Mouse (Mus musculus) MEL (cell line): ENCODE results near the gene Grm1. TPM values are rescaled to one million over a fixed set of nuclear protein-coding genes. Genes with fewer than 3 reads are reported as not detected.

ENCODE experiments used
- DNase-seq: peaks from one replicate; pipeline ENCODE4 v3.0.0; 2011; ENCODE audit warnings: low read depth, low spot score
- H3K27ac ChIP-seq: 2 replicates; pipeline ENCODE4 v1.5.1; 2012; ENCODE audit warnings: low read depth, mild to moderate bottlenecking, control low read depth, low read length, moderate library complexity; ENCODE audit not compliant: control insufficient read depth
- H3K27me3 ChIP-seq, 2 experiments: fragments of 150-350 bp in 1 of 2; sonication (generic) in 1 of 2; 2 replicates each; pipeline ENCODE4 v1.6.1; 2012; ENCODE audit warnings: low read length in 2 of 2, mild to moderate bottlenecking in 2 of 2, improper control_type of control experiment in 1 of 2, moderate library complexity in 1 of 2; ENCODE audit not compliant: insufficient read depth in 2 of 2, control insufficient read depth in 1 of 2
- H3K36me3 ChIP-seq, 2 experiments: 2 replicates each; pipeline ENCODE4 v1.6.1; 2012 to 2014; ENCODE audit warnings: low read length in 2 of 2, improper control_type of control experiment in 1 of 2, inconsistent platforms in 1 of 2, mild to moderate bottlenecking in 1 of 2; ENCODE audit not compliant: insufficient read depth in 2 of 2, control insufficient read depth in 1 of 2
- H3K4me1 ChIP-seq, 2 experiments: fragments of 150-350 bp in 1 of 2; sonication (generic) in 1 of 2; 2 replicates each; pipeline ENCODE4 v1.6.1; 2012; ENCODE audit warnings: low read length in 2 of 2, improper control_type of control experiment in 1 of 2, mild to moderate bottlenecking in 1 of 2; ENCODE audit not compliant: insufficient read depth in 2 of 2, control insufficient read depth in 1 of 2
- H3K4me3 ChIP-seq, 2 experiments: fragments of 150-350 bp in 1 of 2; sonication (generic) in 1 of 2; 2 replicates each; pipeline ENCODE4 v1.5.1; 2012; ENCODE audit warnings: low read depth in 2 of 2, low read length in 2 of 2, mild to moderate bottlenecking in 2 of 2, moderate library complexity in 2 of 2, control low read depth in 1 of 2, improper control_type of control experiment in 1 of 2; ENCODE audit not compliant: control insufficient read depth in 1 of 2, insufficient read depth in 1 of 2
- H3K79me2 ChIP-seq: 2 replicates; pipeline ENCODE4 v1.6.1; 2012; ENCODE audit warnings: mild to moderate bottlenecking, low read length, moderate library complexity; ENCODE audit not compliant: control insufficient read depth, poor library complexity, insufficient read depth
- H3K9ac ChIP-seq: 2 replicates; pipeline ENCODE4 v1.6.1; 2012; ENCODE audit warnings: low read depth, mild to moderate bottlenecking, control low read depth, low read length, moderate library complexity; ENCODE audit not compliant: control insufficient read depth, poor library complexity, severe bottlenecking
- H3K9me3 ChIP-seq: fragments of 150-350 bp; sonication (generic); replicated peaks from 2 replicates; pipeline ENCODE4 v1.6.1; 2012; ENCODE audit warnings: mild to moderate bottlenecking, low read length, improper control_type of control experiment, moderate library complexity; ENCODE audit not compliant: insufficient read depth
- BHLHE40 ChIP-seq: IDR thresholded peaks from 2 replicates; pipeline ENCODE4 v1.6.1; 2012; ENCODE audit warnings: low read depth, mild to moderate bottlenecking, inconsistent platforms, low read length, improper control_type of control experiment, borderline replicate concordance
- CHD1 ChIP-seq: IDR thresholded peaks from 2 replicates; pipeline ENCODE4 v1.6.1; 2012; ENCODE audit warnings: low read depth, mild to moderate bottlenecking, inconsistent platforms, low read length, improper control_type of control experiment
- CHD2 ChIP-seq: IDR thresholded peaks from 2 replicates; pipeline ENCODE4 v1.6.1; 2011; ENCODE audit warnings: low read length, improper control_type of control experiment
- CTCF ChIP-seq, 3 experiments: IDR thresholded peaks in 2 of 3; conservative IDR thresholded peaks in 1 of 3; 2 replicates each; pipeline ENCODE4 v1.5.1; 2011 to 2012; ENCODE audit warnings: low read length in 3 of 3, low read depth in 2 of 3, mild to moderate bottlenecking in 2 of 3, improper control_type of control experiment in 1 of 3, inconsistent platforms in 1 of 3, mixed read lengths in 1 of 3, moderate library complexity in 1 of 3; ENCODE audit not compliant: control insufficient read depth in 1 of 3, insufficient read depth in 1 of 3, poor library complexity in 1 of 3, severe bottlenecking in 1 of 3
- ELF1 ChIP-seq: IDR thresholded peaks from 2 replicates; pipeline ENCODE4 v1.6.1; 2014; ENCODE audit warnings: low read depth, mild to moderate bottlenecking, inconsistent platforms, low read length, improper control_type of control experiment, moderate library complexity
- EP300 ChIP-seq, 2 experiments: IDR thresholded peaks; 2 replicates each; pipeline ENCODE4 v1.6.1; 2011; ENCODE audit warnings: improper control_type of control experiment in 2 of 2, low read length in 2 of 2, low read depth in 1 of 2, mild to moderate bottlenecking in 1 of 2
- ETS1 ChIP-seq: IDR thresholded peaks from 2 replicates; pipeline ENCODE4 v1.6.1; 2012; ENCODE audit warnings: low read depth, mild to moderate bottlenecking, inconsistent platforms, low read length, improper control_type of control experiment, moderate library complexity
- GATA1 ChIP-seq: IDR thresholded peaks from 2 replicates; pipeline ENCODE4 v1.6.1; 2011; ENCODE audit warnings: low read depth, low read length, improper control_type of control experiment
- MAX ChIP-seq: IDR thresholded peaks from 2 replicates; pipeline ENCODE4 v1.6.1; 2011; ENCODE audit warnings: low read length, improper control_type of control experiment
- MEF2A ChIP-seq: IDR thresholded peaks from 2 replicates; pipeline ENCODE4 v1.6.1; 2014; ENCODE audit warnings: low read depth, mild to moderate bottlenecking, inconsistent platforms, low read length, improper control_type of control experiment; ENCODE audit not compliant: poor library complexity, insufficient replicate concordance, severe bottlenecking; ENCODE audit errors: extremely low read depth
- MYC ChIP-seq: IDR thresholded peaks from 2 replicates; pipeline ENCODE4 v1.6.1; 2011; ENCODE audit warnings: low read depth, mild to moderate bottlenecking, low read length, improper control_type of control experiment, moderate library complexity
- NELFE ChIP-seq: IDR thresholded peaks from 2 replicates; pipeline ENCODE4 v1.6.1; 2011; ENCODE audit warnings: low read depth, low read length, improper control_type of control experiment
- RCOR1 ChIP-seq: IDR thresholded peaks from 2 replicates; pipeline ENCODE4 v1.6.1; 2012; ENCODE audit warnings: low read depth, mild to moderate bottlenecking, inconsistent platforms, low read length, improper control_type of control experiment
- SMC3 ChIP-seq: IDR thresholded peaks from 2 replicates; pipeline ENCODE4 v1.6.1; 2011; ENCODE audit warnings: low read depth, low read length, improper control_type of control experiment
- TCF12 ChIP-seq: IDR thresholded peaks from 2 replicates; pipeline ENCODE4 v1.6.1; 2014; ENCODE audit warnings: low read depth, mild to moderate bottlenecking, inconsistent platforms, low read length, improper control_type of control experiment, moderate library complexity
- USF1 ChIP-seq: IDR thresholded peaks from 2 replicates; pipeline ENCODE4 v1.6.1; 2014; ENCODE audit warnings: low read depth, mild to moderate bottlenecking, inconsistent platforms, low read length, improper control_type of control experiment, moderate library complexity
- ZKSCAN1 ChIP-seq: IDR thresholded peaks from 2 replicates; pipeline ENCODE4 v1.6.1; 2012; ENCODE audit warnings: low read depth, mild to moderate bottlenecking, inconsistent platforms, low read length, improper control_type of control experiment, moderate library complexity
- ZNF384 ChIP-seq: IDR thresholded peaks from 2 replicates; pipeline ENCODE4 v1.6.1; 2012; ENCODE audit warnings: low read depth, mild to moderate bottlenecking, inconsistent platforms, low read length, improper control_type of control experiment
- polyA plus RNA-seq, 2 experiments: library from polyadenylated mRNA; stranded (reverse) in 1 of 2; unstranded in 1 of 2; fragments of >175 nt in 1 of 2; fragments of >200 nt in 1 of 2; gene quantifications; 2 replicates each; pipeline versions ENCODE4 v1.2.1 to v1.2.4; 2012; ENCODE audit warnings: low replicate concordance in 2 of 2, low read depth in 1 of 2; ENCODE audit not compliant: insufficient read length in 2 of 2, insufficient read depth in 1 of 2, missing spikeins in 1 of 2
- total RNA-seq: library from RNA; depleted of rRNA; stranded (reverse); fragments of 300-350 nt; gene quantifications from 2 replicates; pipeline ENCODE4 v1.2.3, GENCODE M21; 2012

Grm1 gene
- total and polyA plus RNA-seq, 3 experiments = not detected

DNA sequence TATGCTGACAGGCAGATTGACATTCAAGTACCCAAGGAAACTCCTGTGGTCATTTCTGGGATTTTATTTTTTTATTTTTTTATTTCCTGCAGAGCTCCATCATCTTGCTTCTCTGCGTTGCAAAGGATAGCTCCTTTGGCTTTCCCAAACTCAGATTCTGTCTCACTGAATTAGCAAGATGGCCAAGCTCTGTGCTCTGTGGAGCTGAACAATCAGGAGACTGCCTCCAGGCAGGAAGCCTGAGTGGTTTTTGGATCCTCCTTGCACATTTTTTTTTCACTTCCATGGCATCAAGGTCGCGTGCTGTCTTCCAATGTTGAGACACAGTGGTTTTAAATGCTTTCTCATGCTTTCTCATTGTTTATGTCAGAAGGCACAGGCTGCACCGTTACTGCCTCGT, 347.6 kb downstream of the Grm1 start:
- H3K9me3 ChIP-seq = no peaks in the 10 kb centered on the region
- TF ChIP-seq TCF12 (no peak), RCOR1 (no peak), SMC3 (no peak), EP300 (IDR thresholded peaks at IDR 0.05; ENCODE audit: low read depth in 1 of 2, low read length in 2 of 2) (no peak), ZNF384 (no peak), MYC (no peak)
- TF ChIP-seq, all 39 proteins: peak for 0
- H3K9ac ChIP-seq = no peak overlapping the region
- H3K79me2 ChIP-seq = no peaks in the 10 kb centered on the region
- peaks cover 0 to 21% of the 10 kb centered on the region in 2 experiments; a peak in 2 of 4 replicates for H3K36me3 ChIP-seq
- no peak overlapping the region for H3K27ac ChIP-seq
- H3K4me3 ChIP-seq = no peak overlapping the region
- peaks cover 5 to 6% of the 10 kb centered on the region in 2 experiments for H3K4me1 ChIP-seq
- no peak for DNase-seq
- H3K27me3 ChIP-seq = no peaks in the 10 kb centered on the region

DNA sequence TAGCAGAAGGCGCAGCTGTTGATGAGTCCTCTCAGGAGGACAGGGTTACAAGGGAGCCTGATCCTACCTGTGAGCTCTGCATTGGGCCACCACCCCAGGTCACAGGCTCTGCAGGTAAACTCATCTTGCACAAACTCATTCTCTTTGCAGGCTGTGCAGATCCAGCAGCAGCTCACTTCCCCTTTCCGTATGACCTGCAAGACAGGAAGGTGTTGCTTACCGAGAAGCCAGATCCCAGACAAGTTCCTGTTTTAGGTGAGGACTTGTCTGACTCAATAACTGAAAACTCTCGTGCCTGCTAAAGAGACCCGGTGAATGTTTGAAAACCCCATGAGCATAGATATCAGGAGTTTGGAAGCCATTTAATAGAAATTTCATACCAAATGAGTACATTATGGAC, 349.1 kb downstream of the Grm1 start:
- Histone ChIP-seq H3K79me2 (no peaks in the 10 kb centered on the region), H3K4me1 (peaks cover 5 to 6% of the 10 kb centered on the region in 2 experiments), H3K9me3 (no peaks in the 10 kb centered on the region)
- TF ChIP-seq ETS1 = peak; percentile 69
- peak; percentile 54 to 66 for TF ChIP-seq EP300 (IDR thresholded peaks at IDR 0.05; ENCODE audit: low read depth in 1 of 2, low read length in 2 of 2)
- peak; percentile 65; the same call in 1 of the 2 replicates for TF ChIP-seq BHLHE40
- peak; percentile 34 for TF ChIP-seq TCF12
- TF ChIP-seq ELF1 = peak; percentile 57; the same call in 1 of the 2 replicates
- TF ChIP-seq CTCF (IDR thresholded peaks at IDR 0.05 in 2 of 3, conservative IDR thresholded peaks at IDR 0.05 in 1 of 3; ENCODE audit: control insufficient read depth in 1 of 3, insufficient read depth in 1 of 3, low read depth in 2 of 3, low read length in 3 of 3, poor library complexity in 1 of 3, severe bottlenecking in 1 of 3) = no peak
- no peak for TF ChIP-seq NELFE
- peak; percentile 35; the same call in 1 of the 2 replicates for TF ChIP-seq MAX
- TF ChIP-seq GATA1 = no peak
- TF ChIP-seq, all 39 proteins: peak for 6
- no peak overlapping the region for H3K9ac ChIP-seq
- no peak overlapping the region for H3K27ac ChIP-seq
- peaks cover 0 to 21% of the 10 kb centered on the region in 2 experiments; a peak in 2 of 4 replicates for H3K36me3 ChIP-seq
- H3K4me3 ChIP-seq = 0 out of 4 replicates have a peak overlapping the region, but pooled peaks of 1 of the 2 experiments have one; percentile 33
- peak; percentile 90 for DNase-seq
- H3K27me3 ChIP-seq = no peaks in the 10 kb centered on the region

DNA sequence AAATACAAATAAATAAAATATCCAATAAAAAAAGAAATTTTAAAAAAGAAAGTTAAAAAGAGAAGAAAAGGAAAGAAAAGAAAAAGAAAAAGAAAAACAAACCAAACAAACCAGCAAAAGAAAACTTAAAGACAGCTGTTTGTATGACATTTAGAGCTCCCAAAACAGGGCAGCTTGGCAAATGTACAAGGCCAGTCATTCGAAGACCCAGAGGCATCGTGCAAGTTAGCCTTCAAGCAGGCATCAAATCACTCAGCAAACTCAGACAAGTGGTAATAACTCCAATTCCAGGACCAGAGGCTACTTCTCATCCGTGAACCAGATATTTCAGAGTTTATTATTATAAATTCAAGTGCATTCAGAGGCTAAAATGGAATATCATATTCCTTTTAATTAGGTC, 355.7 kb downstream of the Grm1 start:
- Histone ChIP-seq H3K27ac (no peak overlapping the region), H3K9me3 (no peaks in the 10 kb centered on the region), H3K36me3 (no peaks in the 10 kb centered on the region), H3K27me3 (no peaks in the 10 kb centered on the region), H3K4me1 (no peaks in the 10 kb centered on the region), H3K79me2 (no peaks in the 10 kb centered on the region), H3K4me3 (no peak overlapping the region), H3K9ac (no peak overlapping the region)
- TF ChIP-seq MYC = no peak
- TF ChIP-seq RCOR1 = no peak
- TF ChIP-seq CHD2 = no peak
- no peak for TF ChIP-seq NELFE
- TF ChIP-seq CHD1 = no peak
- no peak for TF ChIP-seq ELF1
- TF ChIP-seq MEF2A = no peak
- TF ChIP-seq ZKSCAN1 = no peak
- no peak for TF ChIP-seq EP300 (IDR thresholded peaks at IDR 0.05; ENCODE audit: low read depth in 1 of 2, low read length in 2 of 2)
- no peak for TF ChIP-seq MAX
- TF ChIP-seq USF1 = no peak
- DNase-seq = no peak
